Mouse (Mus musculus): ENCODE results near the gene Gm8660. TPM values are rescaled to one million over a fixed set of nuclear protein-coding genes. Genes with fewer than 3 reads are reported as not detected.
"Not testable (repeated sequence)": the region's sequence is repeated elsewhere in the genome, so short reads cannot be mapped to it uniquely, and the experiment has no call there.

Gm8660 gene
- total RNA-seq (2015) (not detected in 2 replicates), total RNA-seq (2017) (not detected in 2 replicates)

DNA sequence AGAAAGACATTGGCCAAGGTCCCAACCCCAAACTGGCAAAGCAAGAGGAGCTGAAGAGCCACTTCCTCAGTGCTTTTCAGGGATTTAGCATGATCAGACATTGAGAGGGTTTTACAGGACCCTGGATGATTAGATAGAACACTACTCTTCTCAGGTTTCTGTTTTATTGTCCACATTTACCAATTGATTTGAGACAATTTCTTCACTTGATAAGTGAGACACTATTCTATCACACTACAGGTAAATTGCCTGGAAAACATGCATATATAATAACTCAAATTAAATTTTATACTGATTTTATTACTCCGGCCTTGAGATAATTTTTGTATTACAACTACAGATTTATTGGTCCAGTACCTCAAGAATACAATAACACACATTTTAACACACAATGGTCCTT, at the start of gene Gm8660:
Gene Gm8660 (minus strand): TSS at position 101 of the 400 bp plus-strand sequence.
- ATAC-seq (ENCODE audit: poor library complexity, severe bottlenecking) = not testable (repeated sequence)

DNA sequence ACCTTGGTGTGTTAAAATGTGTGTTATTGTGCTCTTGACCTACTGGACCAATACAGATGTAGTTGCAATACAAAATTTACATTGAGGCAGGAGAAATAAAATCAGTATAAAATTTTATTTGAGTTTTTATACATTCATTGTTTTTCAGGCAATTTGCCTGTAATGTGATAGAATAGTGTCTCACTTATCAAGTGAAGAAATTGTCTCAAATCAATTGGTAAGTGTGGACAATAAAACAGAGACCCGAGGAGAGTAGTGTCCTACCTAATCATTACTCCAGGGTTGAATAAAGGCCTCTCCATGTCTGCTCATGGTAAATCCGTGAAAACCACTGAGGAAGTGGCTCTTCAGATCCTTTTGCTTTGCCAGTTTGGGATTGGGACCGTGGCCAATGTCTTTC, 42.4 kb upstream of the Gm8660 start, which contains the start of gene Vmn1r148:
Gene Vmn1r148 (plus strand): TSS at position 301 of the 400 bp plus-strand sequence.
- not testable (repeated sequence) for ATAC-seq (ENCODE audit: poor library complexity, severe bottlenecking)

DNA sequence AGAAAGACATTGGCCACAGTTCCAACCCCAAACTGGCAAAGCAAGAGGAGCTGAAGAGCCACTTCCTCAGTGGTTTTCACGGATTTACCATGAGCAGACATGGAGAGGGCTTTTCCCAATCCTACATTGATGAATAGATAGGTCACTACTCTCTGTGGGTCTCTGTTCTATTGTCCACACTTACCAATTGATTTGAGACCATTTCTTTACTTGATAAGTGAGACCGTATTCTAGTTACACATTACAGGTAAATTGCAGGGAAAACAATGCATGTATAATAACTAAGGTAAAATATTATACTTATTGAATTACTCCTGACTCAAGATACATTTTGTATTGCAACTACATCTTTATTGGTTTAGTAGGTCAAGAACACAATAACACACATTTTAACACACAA, 41.2 kb downstream of the Gm8660 start, which contains the start of gene Gm4187:
Gene Gm4187 (minus strand): TSS at position 101 of the 400 bp plus-strand sequence.
- ATAC-seq (ENCODE audit: poor library complexity, severe bottlenecking) = not testable (repeated sequence)

Other genes with a start within 250 kb of the Gm8660 start
- gene Gm10666, start 236.3 kb downstream of the Gm8660 start, total RNA-seq (2015) = not detected in 2 replicates
- gene Gm10666, start 236.3 kb downstream of the Gm8660 start, total RNA-seq (2017) = not detected in 2 replicates
- not detected in 2 replicates for gene Vmn1r142, start 207.0 kb downstream of the Gm8660 start, total RNA-seq (2015)
- gene Vmn1r142, start 207.0 kb downstream of the Gm8660 start, total RNA-seq (2017) = not detected in 2 replicates
- gene Vmn1r143, start 181.7 kb downstream of the Gm8660 start, total RNA-seq (2015) = not detected in 2 replicates
- not detected in 2 replicates for gene Vmn1r143, start 181.7 kb downstream of the Gm8660 start, total RNA-seq (2017)
- gene Gm8653, start 169.8 kb downstream of the Gm8660 start, total RNA-seq (2015) = not detected in 2 replicates
- gene Gm8653, start 169.8 kb downstream of the Gm8660 start, total RNA-seq (2017) = not detected in 2 replicates
- gene Gm8453, start 141.6 kb downstream of the Gm8660 start, total RNA-seq (2015) = not detected in 2 replicates
- gene Gm8453, start 141.6 kb downstream of the Gm8660 start, total RNA-seq (2017) = not detected in 2 replicates
- gene Gm4187, start 41.3 kb downstream of the Gm8660 start, total RNA-seq (2015) = not detected in 2 replicates
- not detected in 2 replicates for gene Gm4187, start 41.3 kb downstream of the Gm8660 start, total RNA-seq (2017)
- not detected in 2 replicates for gene Vmn1r148, start 42.5 kb upstream of the Gm8660 start, total RNA-seq (2015)
- not detected in 2 replicates for gene Vmn1r148, start 42.5 kb upstream of the Gm8660 start, total RNA-seq (2017)
- gene Vmn1r149, start 67.2 kb upstream of the Gm8660 start, total RNA-seq (2015) = not detected in 2 replicates
- not detected in 2 replicates for gene Vmn1r149, start 67.2 kb upstream of the Gm8660 start, total RNA-seq (2017)
- gene Gm10665, start 93.0 kb upstream of the Gm8660 start, total RNA-seq (2015) = not detected in 2 replicates
- not detected in 2 replicates for gene Gm10665, start 93.0 kb upstream of the Gm8660 start, total RNA-seq (2017)
- gene Vmn1r151, start 128.6 kb upstream of the Gm8660 start, total RNA-seq (2015) = not detected in 2 replicates
- not detected in 2 replicates for gene Vmn1r151, start 128.6 kb upstream of the Gm8660 start, total RNA-seq (2017)
- gene Vmn1r152, start 151.9 kb upstream of the Gm8660 start, total RNA-seq (2015) = not detected in 2 replicates
- gene Vmn1r152, start 151.9 kb upstream of the Gm8660 start, total RNA-seq (2017) = not detected in 2 replicates
- not detected in 2 replicates for gene Gm8677, start 163.8 kb upstream of the Gm8660 start, total RNA-seq (2015)
- gene Gm8677, start 163.8 kb upstream of the Gm8660 start, total RNA-seq (2017) = not detected in 2 replicates
- gene Gm4201, start 194.3 kb upstream of the Gm8660 start, total RNA-seq (2015) = not detected in 2 replicates
- gene Gm4201, start 194.3 kb upstream of the Gm8660 start, total RNA-seq (2017) = not detected in 2 replicates
- not detected in 2 replicates for gene Gm4565, start 217.1 kb upstream of the Gm8660 start, total RNA-seq (2015)
- gene Gm4565, start 217.1 kb upstream of the Gm8660 start, total RNA-seq (2017) = not detected in 2 replicates